In the genomic region with DNA sequence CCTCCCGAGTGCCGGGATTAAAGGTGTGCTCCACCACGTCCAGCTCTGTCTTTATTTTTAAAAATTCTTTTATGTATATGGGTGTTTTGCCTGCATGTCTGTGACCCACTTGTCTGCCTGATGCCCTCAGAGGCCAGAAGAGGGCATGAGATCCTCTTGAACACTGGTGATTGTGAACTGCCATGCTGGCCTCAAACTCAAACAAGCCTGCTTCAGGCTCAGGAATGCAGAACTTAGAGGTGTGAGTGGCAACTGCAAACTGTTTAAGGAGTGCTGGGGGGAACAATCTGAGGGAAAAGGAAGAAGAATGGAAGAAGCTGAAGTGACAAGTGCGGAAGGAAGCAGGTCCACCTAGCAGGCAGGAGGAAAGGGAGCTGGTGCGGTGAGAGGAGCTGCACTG, we compare ENCODE assay signal across 8 mouse cellular contexts. TPM values are rescaled to one million over a fixed set of nuclear protein-coding genes. Genes with fewer than 3 reads are reported as not detected.
DNase-seq lines count a peak whose midpoint lies in the region; ATAC-seq and TF ChIP-seq lines count a peak whose summit lies in the region.

No protein-coding gene starts in this region.

- ATAC-seq in CD4-positive, CD25-positive, alpha-beta regulatory T cell, adult 4 months = no peak
- ATAC-seq in intestine, embryonic 15.5 days = no peak
- no peak for ATAC-seq in erythroid progenitor cell, adult 5-6 weeks (replicated peaks; ENCODE audit: low FRiP score, poor library complexity, severe bottlenecking)

- no peaks in the 10 kb centered on the region for H3K9me3 ChIP-seq in ES-Bruce4 (replicated peaks; ENCODE audit: control insufficient read depth, insufficient read depth, low read length, poor library complexity, severe bottlenecking)
- no peaks in the 10 kb centered on the region for H3K9me3 ChIP-seq in intestine, embryonic 15.5 days

- 0 out of 2 replicates have a peak overlapping the region, but pooled peaks have one; percentile 74 for H3K27ac ChIP-seq in ES-Bruce4 (ENCODE audit: insufficient read depth, low read length)
- peak overlapping the region; percentile 17; the same call in 1 of the 2 replicates for H3K27ac ChIP-seq in intestine, embryonic 15.5 days

- TF ChIP-seq CTCF in ES-Bruce4 (IDR thresholded peaks at IDR 0.05; ENCODE audit: low read depth, low read length) = peak; percentile 33

- no peak for TF ChIP-seq POLR2A in ES-Bruce4 (IDR thresholded peaks at IDR 0.05; ENCODE audit: insufficient read depth, low read length)

- WGBS in intestine, embryonic 15.5 days = 86% methylated on average over 5 of the region's 5 CpGs

- DNase-seq in CD4-positive, CD25-positive, alpha-beta regulatory T cell, adult 2 months (ENCODE audit: low read depth, low spot score) = peak; percentile 71
- DNase-seq in lung, postnatal 14 days = peak; percentile 54
- no peak for DNase-seq in embryo, embryonic 9.5 days (ENCODE audit: extremely low spot score)
- DNase-seq in frontal cortex, postnatal 36 days (ENCODE audit: low spot score in 2 of 2) = no peak

- H3K36me3 ChIP-seq in ES-Bruce4 (ENCODE audit: control insufficient read depth, insufficient read depth, low read length, poor library complexity, severe bottlenecking) = no peaks in the 10 kb centered on the region
- no peaks in the 10 kb centered on the region for H3K36me3 ChIP-seq in intestine, embryonic 15.5 days

- H3K4me1 ChIP-seq in ES-Bruce4 (ENCODE audit: control insufficient read depth, insufficient read depth, low read length) = no peaks in the 10 kb centered on the region
- no peaks in the 10 kb centered on the region; the same call in 1 of the 2 replicates for H3K4me1 ChIP-seq in intestine, embryonic 15.5 days (replicated peaks)

- H3K4me2 ChIP-seq in intestine, embryonic 15.5 days (replicated peaks) = no peak overlapping the region

- H3K27me3 ChIP-seq in ES-Bruce4 (ENCODE audit: control insufficient read depth, insufficient read depth, low read length, poor library complexity, severe bottlenecking) = no peaks in the 10 kb centered on the region
- H3K27me3 ChIP-seq in intestine, embryonic 15.5 days (replicated peaks) = no peaks in the 10 kb centered on the region

- no peak for TF ChIP-seq EP300 in ES-Bruce4 (IDR thresholded peaks at IDR 0.05; ENCODE audit: insufficient read depth, low read depth, low read length)

- peak overlapping the region; percentile 82 for H3K9ac ChIP-seq in ES-Bruce4 (ENCODE audit: low read depth, poor library complexity, severe bottlenecking)
- H3K9ac ChIP-seq in intestine, embryonic 15.5 days = no peak overlapping the region

- no peak overlapping the region for H3K4me3 ChIP-seq in ES-Bruce4 (ENCODE audit: low read depth, low read length)
- H3K4me3 ChIP-seq in intestine, embryonic 15.5 days (replicated peaks) = no peak overlapping the region

RNA-seq across cellular contexts. Expression of a gene that starts 1.5 kb away (rescaled TPM):
- 10 to 100 TPM; 19.8 to 19.9 TPM for polyA plus RNA-seq in CD4-positive, CD25-positive, alpha-beta regulatory T cell, adult 4 months (2017; shearing (Covaris generic))
- 166 and 187 TPM in 2 replicates for polyA plus RNA-seq in ES-Bruce4 (2011; ENCODE audit: insufficient read depth, insufficient read length, low read depth, missing spikeins)
- 93.5 and 105 TPM in 2 replicates for polyA plus RNA-seq in intestine, embryonic 15.5 days (2015; fragmentation: Nextera tagmentation; extraction: Ambion mirVana)
- total RNA-seq in erythroid progenitor cell, adult 5-6 weeks (2015; ENCODE audit: low replicate concordance) = 307 and 377 TPM in 2 replicates
- total RNA-seq in erythroid progenitor cell, adult 5-6 weeks (2017; ENCODE audit: low replicate concordance) = 344 and 488 TPM in 2 replicates

RNA-seq across cellular contexts. Expression of a gene that starts 12.4 kb away (rescaled TPM):
- polyA plus RNA-seq in CD4-positive, CD25-positive, alpha-beta regulatory T cell, adult 4 months (2017; shearing (Covaris generic)) = 100 to 1,000 TPM; 163 to 182 TPM
- 177 and 189 TPM in 2 replicates for polyA plus RNA-seq in ES-Bruce4 (2011; ENCODE audit: insufficient read depth, insufficient read length, low read depth, missing spikeins)
- polyA plus RNA-seq in intestine, embryonic 15.5 days (2015; fragmentation: Nextera tagmentation; extraction: Ambion mirVana) = 78.6 and 90.3 TPM in 2 replicates
- total RNA-seq in erythroid progenitor cell, adult 5-6 weeks (2015; ENCODE audit: low replicate concordance) = 43.6 and 59.9 TPM in 2 replicates
- total RNA-seq in erythroid progenitor cell, adult 5-6 weeks (2017; ENCODE audit: low replicate concordance) = 84.5 and 106 TPM in 2 replicates

RNA-seq across cellular contexts. Expression of a gene that starts 39.9 kb away (rescaled TPM):
- polyA plus RNA-seq in CD4-positive, CD25-positive, alpha-beta regulatory T cell, adult 4 months (2017; shearing (Covaris generic)) = 10 to 100 TPM; 51.3 to 54.0 TPM
- polyA plus RNA-seq in ES-Bruce4 (2011; ENCODE audit: insufficient read depth, insufficient read length, low read depth, missing spikeins) = 4.7 and 6.3 TPM in 2 replicates
- 44.0 and 46.2 TPM in 2 replicates for polyA plus RNA-seq in intestine, embryonic 15.5 days (2015; fragmentation: Nextera tagmentation; extraction: Ambion mirVana)
- total RNA-seq in erythroid progenitor cell, adult 5-6 weeks (2015; ENCODE audit: low replicate concordance) = 7.1 and 7.9 TPM in 2 replicates
- total RNA-seq in erythroid progenitor cell, adult 5-6 weeks (2017; ENCODE audit: low replicate concordance) = 5.3 and 7.0 TPM in 2 replicates

RNA-seq across cellular contexts. Expression of a gene that starts 44.7 kb away (rescaled TPM):
- polyA plus RNA-seq in CD4-positive, CD25-positive, alpha-beta regulatory T cell, adult 4 months (2017; shearing (Covaris generic)) = 10 to 100 TPM in 1 of 2 experiments, 1 to 10 TPM in 1; 4.7 to 14.2 TPM
- polyA plus RNA-seq in ES-Bruce4 (2011; ENCODE audit: insufficient read depth, insufficient read length, low read depth, missing spikeins) = 27.1 and 28.6 TPM in 2 replicates
- polyA plus RNA-seq in intestine, embryonic 15.5 days (2015; fragmentation: Nextera tagmentation; extraction: Ambion mirVana) = 21.4 and 23.6 TPM in 2 replicates
- total RNA-seq in erythroid progenitor cell, adult 5-6 weeks (2015; ENCODE audit: low replicate concordance) = 1.7 and 7.9 TPM in 2 replicates
- total RNA-seq in erythroid progenitor cell, adult 5-6 weeks (2017; ENCODE audit: low replicate concordance) = 9.0 TPM in 1 of 2 replicates, not detected in the other

Comparison
In these comparisons a context has a peak if more than half of its experiments do, and no peak if none do; other contexts are left out.
1. DNase-seq: peak in CD4-positive, CD25-positive, alpha-beta regulatory T cell, adult 2 months (single experiment) and lung, postnatal 14 days (single experiment); none in embryo, embryonic 9.5 days (single experiment) and frontal cortex, postnatal 36 days (0 of 2).